Mouse (Mus musculus): ENCODE measurements around the gene Cyb561d2. TPM values are rescaled to one million over a fixed set of nuclear protein-coding genes. Genes with fewer than 3 reads are reported as not detected.

The Cyb561d2 gene
- total RNA-seq, 1 experiment: 25.3 TPM

GRCm38 (mm10) chr9:107545602-107546001 is 3.6 kb upstream of the Cyb561d2 start:
- DNase-seq (ENCODE audit: low read depth, low spot score): no peak
- in situ Hi-C loops (cut with MboI; ENCODE audit: low sequenced_read_pairs in 2 of 2, unreplicated experiment in 2 of 2): no loop called here
- H3K4me1 ChIP-seq (ENCODE audit: control insufficient read depth in 2 of 2, insufficient read depth in 2 of 2, low read length in 2 of 2, poor library complexity in 1 of 2): peaks cover 0 to 20% of the 10 kb centered on the region in 2 experiments; a peak in 3 of 4 replicates

GRCm38 (mm10) chr9:107545199-107545598 is 3.2 kb upstream of the Cyb561d2 start:
- Histone ChIP-seq H3K9ac (ENCODE audit: insufficient read depth, low read depth, low read length, poor library complexity, severe bottlenecking) (no peak overlapping the region), H3K27ac (ENCODE audit: insufficient read depth, low read depth, low read length, poor library complexity, severe bottlenecking) (no peak overlapping the region), H3K36me3 (ENCODE audit: control insufficient read depth, insufficient read depth, low read length, poor library complexity, severe bottlenecking) (peaks cover 6% of the 10 kb centered on the region; the same call in 1 of the 2 replicates), H3K9me3 (ENCODE audit: control insufficient read depth, insufficient read depth, low read depth, low read length) (no peaks in the 10 kb centered on the region), H3K4me1 (ENCODE audit: control insufficient read depth in 2 of 2, insufficient read depth in 2 of 2, low read length in 2 of 2, poor library complexity in 1 of 2) (peaks cover 0 to 18% of the 10 kb centered on the region in 2 experiments; a peak in 3 of 4 replicates), H3K4me3 (ENCODE audit: insufficient read depth in 1 of 2, low read depth in 1 of 2, low read length in 2 of 2, poor library complexity in 1 of 2, severe bottlenecking in 1 of 2) (no peak overlapping the region)
- in situ Hi-C loops (cut with MboI; ENCODE audit: low sequenced_read_pairs in 2 of 2, unreplicated experiment in 2 of 2): no loop called here
- no peak for DNase-seq (ENCODE audit: low read depth, low spot score)
- TF ChIP-seq CHD2 (IDR thresholded peaks at IDR 0.05; ENCODE audit: low read depth, low read length) (no peak), MAFK (IDR thresholded peaks at IDR 0.05; ENCODE audit: insufficient read depth, low read depth, low read length) (no peak), ZC3H11A (IDR thresholded peaks at IDR 0.05; ENCODE audit: borderline replicate concordance, low read depth, low read length) (no peak), HCFC1 (IDR thresholded peaks at IDR 0.05; ENCODE audit: borderline replicate concordance, insufficient read depth, low read length) (no peak), ZNF384 (IDR thresholded peaks at IDR 0.05; ENCODE audit: low read depth, low read length) (no peak)

More at GRCm38 (mm10) chr9:107545602-107546001, 3.6 kb upstream of the Cyb561d2 start:
- no peak overlapping the region for H3K4me3 ChIP-seq (ENCODE audit: insufficient read depth in 1 of 2, low read depth in 1 of 2, low read length in 2 of 2, poor library complexity in 1 of 2, severe bottlenecking in 1 of 2)
- TF ChIP-seq ZNF384 (IDR thresholded peaks at IDR 0.05; ENCODE audit: low read depth, low read length): no peak
- no peak for TF ChIP-seq HCFC1 (IDR thresholded peaks at IDR 0.05; ENCODE audit: borderline replicate concordance, insufficient read depth, low read length)
- no peaks in the 10 kb centered on the region for H3K9me3 ChIP-seq (ENCODE audit: control insufficient read depth, insufficient read depth, low read depth, low read length)
- H3K27ac ChIP-seq (ENCODE audit: insufficient read depth, low read depth, low read length, poor library complexity, severe bottlenecking): no peak overlapping the region
- H3K9ac ChIP-seq (ENCODE audit: insufficient read depth, low read depth, low read length, poor library complexity, severe bottlenecking): no peak overlapping the region
- H3K36me3 ChIP-seq (ENCODE audit: control insufficient read depth, insufficient read depth, low read length, poor library complexity, severe bottlenecking): peaks cover 6% of the 10 kb centered on the region; the same call in 1 of the 2 replicates

GRCm38 (mm10) chr9:107544729-107545128 is 2.7 kb upstream of the Cyb561d2 start:
- no peak for DNase-seq (ENCODE audit: low read depth, low spot score)
- in situ Hi-C loops (cut with MboI; ENCODE audit: low sequenced_read_pairs in 2 of 2, unreplicated experiment in 2 of 2): no loop called here
- Histone ChIP-seq H3K27ac (ENCODE audit: insufficient read depth, low read depth, low read length, poor library complexity, severe bottlenecking) (no peak overlapping the region), H3K4me3 (ENCODE audit: insufficient read depth in 1 of 2, low read depth in 1 of 2, low read length in 2 of 2, poor library complexity in 1 of 2, severe bottlenecking in 1 of 2) (no peak overlapping the region), H3K9me3 (ENCODE audit: control insufficient read depth, insufficient read depth, low read depth, low read length) (no peaks in the 10 kb centered on the region), H3K9ac (ENCODE audit: insufficient read depth, low read depth, low read length, poor library complexity, severe bottlenecking) (no peak overlapping the region), H3K36me3 (ENCODE audit: control insufficient read depth, insufficient read depth, low read length, poor library complexity, severe bottlenecking) (peaks cover 9% of the 10 kb centered on the region; the same call in 1 of the 2 replicates), H3K4me1 (ENCODE audit: control insufficient read depth in 2 of 2, insufficient read depth in 2 of 2, low read length in 2 of 2, poor library complexity in 1 of 2) (peaks cover 0 to 18% of the 10 kb centered on the region in 2 experiments; a peak in 3 of 4 replicates)
- TF ChIP-seq CHD2 (IDR thresholded peaks at IDR 0.05; ENCODE audit: low read depth, low read length) (no peak), ZNF384 (IDR thresholded peaks at IDR 0.05; ENCODE audit: low read depth, low read length) (no peak), MAFK (IDR thresholded peaks at IDR 0.05; ENCODE audit: insufficient read depth, low read depth, low read length) (no peak), HCFC1 (IDR thresholded peaks at IDR 0.05; ENCODE audit: borderline replicate concordance, insufficient read depth, low read length) (no peak), ZC3H11A (IDR thresholded peaks at IDR 0.05; ENCODE audit: borderline replicate concordance, low read depth, low read length) (no peak)

DNA sequence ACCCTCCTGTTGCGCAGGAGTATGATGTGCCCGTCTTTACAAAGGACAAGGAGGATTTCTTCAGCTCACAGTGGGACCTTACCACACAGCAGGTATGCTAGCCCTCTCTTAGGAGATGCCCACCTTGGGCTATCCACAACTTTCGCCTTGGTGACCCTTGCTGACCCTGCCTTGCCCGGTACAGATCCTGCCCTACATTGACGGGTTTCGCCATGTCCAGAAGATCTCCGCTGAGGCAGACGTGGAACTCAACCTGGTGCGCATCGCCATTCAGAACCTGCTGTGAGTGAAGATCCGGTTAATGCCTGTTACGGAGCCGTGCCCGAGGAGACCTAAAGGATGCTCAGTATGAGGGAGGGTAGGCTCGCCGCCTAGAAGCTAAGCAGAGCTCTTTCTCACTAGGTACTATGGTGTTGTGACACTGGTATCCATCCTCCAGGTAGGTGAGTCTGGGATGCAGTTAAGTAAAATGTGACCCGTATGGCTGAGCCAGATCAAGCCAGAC is 2.3 kb upstream of the Cyb561d2 start:
- peaks cover 0 to 16% of the 10 kb centered on the region in 2 experiments; a peak in 3 of 4 replicates for H3K4me1 ChIP-seq (ENCODE audit: control insufficient read depth in 2 of 2, insufficient read depth in 2 of 2, low read length in 2 of 2, poor library complexity in 1 of 2)
- DNase-seq (ENCODE audit: low read depth, low spot score): no peak
- TF ChIP-seq ZC3H11A (IDR thresholded peaks at IDR 0.05; ENCODE audit: borderline replicate concordance, low read depth, low read length): no peak
- no peak for TF ChIP-seq ZNF384 (IDR thresholded peaks at IDR 0.05; ENCODE audit: low read depth, low read length)
- TF ChIP-seq HCFC1 (IDR thresholded peaks at IDR 0.05; ENCODE audit: borderline replicate concordance, insufficient read depth, low read length): no peak
- TF ChIP-seq CHD2 (IDR thresholded peaks at IDR 0.05; ENCODE audit: low read depth, low read length): no peak
- TF ChIP-seq MAFK (IDR thresholded peaks at IDR 0.05; ENCODE audit: insufficient read depth, low read depth, low read length): no peak
- H3K9ac ChIP-seq (ENCODE audit: insufficient read depth, low read depth, low read length, poor library complexity, severe bottlenecking): no peak overlapping the region
- in situ Hi-C loops (cut with MboI; ENCODE audit: low sequenced_read_pairs in 2 of 2, unreplicated experiment in 2 of 2): no loop called here
- H3K4me3 ChIP-seq (ENCODE audit: insufficient read depth in 1 of 2, low read depth in 1 of 2, low read length in 2 of 2, poor library complexity in 1 of 2, severe bottlenecking in 1 of 2): no peak overlapping the region
- no peaks in the 10 kb centered on the region for H3K9me3 ChIP-seq (ENCODE audit: control insufficient read depth, insufficient read depth, low read depth, low read length)
- H3K36me3 ChIP-seq (ENCODE audit: control insufficient read depth, insufficient read depth, low read length, poor library complexity, severe bottlenecking): peaks cover 11% of the 10 kb centered on the region; the same call in 1 of the 2 replicates
- H3K27ac ChIP-seq (ENCODE audit: insufficient read depth, low read depth, low read length, poor library complexity, severe bottlenecking): no peak overlapping the region

All from ES-E14 (cell line).